Mouse (Mus musculus) bone marrow, adult 2 months (tissue): ENCODE data around the gene Fchsd2. TPM values are rescaled to one million over a fixed set of nuclear protein-coding genes. Genes with fewer than 3 reads are reported as not detected.
A peak's percentile ranks its signal among the peaks of the same experiment; 100 is the strongest.

Experiments
- H3K27ac ChIP-seq: fragments of 200-500 bp; 2 replicates; pipeline ENCODE4 v1.5.1; 2012; ENCODE audit warnings: low read depth, mild to moderate bottlenecking, control low read depth, inconsistent platforms, low read length; ENCODE audit not compliant: control insufficient read depth, poor library complexity, insufficient read depth
- H3K4me1 ChIP-seq: fragments of 200-500 bp; 2 replicates; pipeline ENCODE4 v1.6.1; 2011; ENCODE audit warnings: low read length; ENCODE audit not compliant: control insufficient read depth, insufficient read depth
- H3K4me3 ChIP-seq: fragments of 200-500 bp; replicated peaks from 2 replicates; pipeline ENCODE3; 2011; ENCODE audit warnings: mild to moderate bottlenecking, low read depth, low read length, control low read depth; ENCODE audit not compliant: control insufficient read depth
- CTCF ChIP-seq: fragments of 200-500 bp; IDR thresholded peaks from 2 replicates; pipeline ENCODE4 v1.5.1; 2011; ENCODE audit warnings: low read length, control low read depth; ENCODE audit not compliant: control insufficient read depth, insufficient read depth
- POLR2A ChIP-seq: fragments of 200-500 bp; IDR thresholded peaks from 2 replicates; pipeline ENCODE4 v1.6.1; 2011; ENCODE audit warnings: low read depth, mild to moderate bottlenecking, control low read depth, low read length, borderline replicate concordance; ENCODE audit not compliant: control insufficient read depth
- WGBS: fragments of 180-500 bp; shearing (Covaris S2); methylation state at CpG from one replicate; pipeline ENCODE4 v1.1.7; 2018; 5-methylcytosine and 5-hydroxymethylcytosine counted together
- polyA plus RNA-seq: library from polyadenylated mRNA; stranded (reverse); fragments of >200 nt; gene quantifications from 2 replicates; pipeline ENCODE4 v1.2.4, GENCODE M21; 2011; ENCODE audit warnings: low replicate concordance; ENCODE audit not compliant: missing spikeins, insufficient read depth, insufficient read length

The Fchsd2 gene
- polyA plus RNA-seq, 1 experiment, result 22.6 TPM

GRCm38 (mm10) chr7:101282721-101283120 is 190.1 kb downstream of the Fchsd2 start:
- H3K4me1 ChIP-seq, result no peaks in the 10 kb centered on the region; the same call in 1 of the 2 replicates
- H3K27ac ChIP-seq, result no peak overlapping the region
- no peak for TF ChIP-seq CTCF
- TF ChIP-seq POLR2A, result no peak
- H3K4me3 ChIP-seq, result no peak overlapping the region
- WGBS, result 87% methylated on average over 3 of the region's 3 CpGs

GRCm38 (mm10) chr7:101284504-101284903 is 191.8 kb downstream of the Fchsd2 start:
- no peak for TF ChIP-seq CTCF
- no peak for TF ChIP-seq POLR2A
- Histone ChIP-seq H3K4me3 (no peak overlapping the region), H3K27ac (no peak overlapping the region), H3K4me1 (no peaks in the 10 kb centered on the region; the same call in 1 of the 2 replicates)
- 83% methylated on average over 1 of the region's 1 CpGs for WGBS

- 77% methylated on average over 4 of the region's 4 CpGs for WGBS
- H3K4me3 ChIP-seq, result no peak overlapping the region
- no peak overlapping the region for H3K27ac ChIP-seq
- H3K4me1 ChIP-seq, result no peaks in the 10 kb centered on the region; the same call in 1 of the 2 replicates
- TF ChIP-seq CTCF (no peak), POLR2A (no peak)
Measured at GRCm38 (mm10) chr7:101286891-101287290, 194.2 kb downstream of the Fchsd2 start.

DNA sequence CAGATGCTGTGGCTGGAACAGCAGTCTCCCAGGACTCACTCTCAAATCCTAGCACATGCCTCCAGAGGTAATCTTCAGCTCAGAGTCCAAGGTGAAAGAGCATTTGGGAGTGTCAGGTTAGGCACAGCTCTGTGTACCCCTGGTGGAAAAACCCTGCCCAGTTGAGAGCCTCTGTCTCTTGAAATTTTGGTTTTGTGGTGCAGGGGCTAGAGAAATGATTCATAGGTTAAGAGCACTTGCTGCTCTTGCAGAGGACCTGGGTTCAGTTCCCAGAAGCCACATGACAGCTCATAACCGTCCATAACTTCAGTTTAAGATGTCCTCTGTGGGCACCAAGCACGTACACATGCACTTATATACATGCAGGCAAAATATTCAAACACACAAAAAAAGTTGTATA is 195.2 kb downstream of the Fchsd2 start:
- WGBS, result 73% methylated on average over 2 of the region's 2 CpGs
- Histone ChIP-seq H3K4me3 (no peak overlapping the region), H3K4me1 (no peaks in the 10 kb centered on the region), H3K27ac (no peak overlapping the region)
- no peak for TF ChIP-seq POLR2A
- no peak for TF ChIP-seq CTCF

DNA sequence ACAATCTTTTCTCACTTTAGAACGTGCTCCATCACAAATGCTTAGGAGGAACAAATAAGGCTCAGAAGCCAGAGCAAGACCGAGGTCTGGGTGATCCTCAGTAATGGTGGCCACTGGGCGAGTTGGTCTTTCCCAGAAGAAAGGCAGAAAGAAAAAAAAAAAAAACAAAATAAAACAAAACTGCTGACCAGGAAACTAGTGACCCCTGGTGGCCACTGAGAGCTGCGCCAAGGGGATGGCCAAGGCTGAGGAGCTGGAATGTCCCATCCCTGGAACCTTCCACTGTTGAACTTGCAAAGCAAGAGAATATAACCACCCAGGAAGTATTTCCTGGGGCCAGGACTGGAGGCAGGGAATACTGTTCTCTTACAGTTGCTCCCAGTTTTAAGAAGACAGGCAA is 195.8 kb downstream of the Fchsd2 start:
- no peak overlapping the region for H3K4me3 ChIP-seq
- TF ChIP-seq POLR2A (no peak), CTCF (peak; percentile 66)
- H3K4me1 ChIP-seq, result no peaks in the 10 kb centered on the region
- no peak overlapping the region for H3K27ac ChIP-seq
- WGBS, result 58% methylated on average over 4 of the region's 4 CpGs

- Histone ChIP-seq H3K4me3 (no peak overlapping the region), H3K4me1 (no peaks in the 10 kb centered on the region), H3K27ac (no peak overlapping the region)
- WGBS, result 90% methylated on average over 10 of the region's 10 CpGs
- TF ChIP-seq POLR2A (no peak), CTCF (no peak)
Measured at GRCm38 (mm10) chr7:101290401-101290800, 197.7 kb downstream of the Fchsd2 start.

DNA sequence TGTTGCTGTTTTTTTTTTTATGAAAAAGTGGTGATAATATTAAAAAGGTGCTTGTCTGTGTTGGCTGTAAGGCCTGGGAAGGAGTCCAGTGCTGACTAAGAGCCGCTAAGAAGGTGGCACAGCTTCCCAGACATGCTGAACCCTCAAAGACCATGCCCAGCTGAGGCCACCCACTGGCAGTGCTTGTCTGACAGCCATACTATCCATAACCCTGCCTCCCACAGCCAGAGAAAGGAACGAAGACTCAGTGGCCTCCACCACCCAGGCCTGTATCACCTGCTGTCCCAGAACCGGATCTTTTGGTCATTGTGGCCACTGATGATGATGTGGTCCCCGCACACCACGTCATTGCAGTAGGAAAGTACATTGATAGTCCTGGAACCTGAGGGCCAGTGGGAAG is 198.5 kb downstream of the Fchsd2 start:
- TF ChIP-seq POLR2A (no peak), CTCF (no peak)
- no peaks in the 10 kb centered on the region for H3K4me1 ChIP-seq
- 89% methylated on average over 5 of the region's 5 CpGs for WGBS
- H3K27ac ChIP-seq, result no peak overlapping the region
- no peak overlapping the region for H3K4me3 ChIP-seq

DNA sequence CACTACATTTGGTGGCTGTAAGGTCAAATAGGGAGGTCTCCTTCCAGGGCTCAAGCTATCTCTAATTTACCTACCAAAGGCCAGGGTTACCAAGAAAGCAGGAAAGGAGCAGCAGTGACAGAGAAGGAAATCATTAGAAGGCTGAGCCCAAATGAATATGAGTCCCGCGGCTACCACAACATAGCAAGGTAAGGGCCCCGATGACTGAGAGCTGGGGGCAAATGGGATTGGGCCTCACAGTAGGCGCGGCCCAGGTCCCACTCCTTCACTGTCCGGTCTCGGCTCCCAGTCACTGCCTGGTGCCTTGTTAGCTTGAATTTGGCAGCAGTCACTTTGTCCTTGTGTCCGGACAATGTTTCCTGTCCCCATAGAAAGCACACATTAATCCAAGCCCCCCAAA is 199.0 kb downstream of the Fchsd2 start:
- 84% methylated on average over 8 of the region's 8 CpGs for WGBS
- no peak for TF ChIP-seq POLR2A
- TF ChIP-seq CTCF, result no peak
- no peak overlapping the region for H3K27ac ChIP-seq
- H3K4me3 ChIP-seq, result no peak overlapping the region
- H3K4me1 ChIP-seq, result no peaks in the 10 kb centered on the region

GRCm38 (mm10) chr7:101292086-101292485 is 199.4 kb downstream of the Fchsd2 start:
- H3K27ac ChIP-seq, result no peak overlapping the region
- H3K4me3 ChIP-seq, result no peak overlapping the region
- TF ChIP-seq POLR2A, result no peak
- TF ChIP-seq CTCF, result no peak
- 63% methylated on average over 4 of the region's 4 CpGs for WGBS
- H3K4me1 ChIP-seq, result no peaks in the 10 kb centered on the region
